Mouse (Mus musculus) thymus, adult 2 months (tissue): ENCODE data around the gene Tti1.

Experiments
- CTCF ChIP-seq: fragments of 200-500 bp; IDR thresholded peaks from 2 replicates; pipeline ENCODE4 v1.5.1; 2012; ENCODE audit warnings: mild to moderate bottlenecking, control low read depth, low read length, moderate library complexity, borderline replicate concordance; ENCODE audit not compliant: control insufficient read depth, poor library complexity, insufficient read depth; ENCODE audit errors: extremely low read depth
- POLR2A ChIP-seq: fragments of 200-500 bp; IDR thresholded peaks from 2 replicates; pipeline ENCODE4 v1.6.1; 2012; ENCODE audit warnings: mild to moderate bottlenecking, low read length, control low read depth, moderate library complexity; ENCODE audit not compliant: control insufficient read depth, poor library complexity, insufficient read depth; ENCODE audit errors: extremely low read depth

GRCm38 (mm10) chr2:157991026-157991425 lies 37.2 kb downstream of the Tti1 start:
- TF ChIP-seq CTCF (no peak), POLR2A (no peak)
